Mouse (Mus musculus): ENCODE data around the gene Elmo2.

GRCm38 (mm10) chr2:165311577-165311976 is 14.7 kb downstream of the Elmo2 start:
- no peak for TF ChIP-seq CTCF (IDR thresholded peaks at IDR 0.05; ENCODE audit: insufficient read depth, low read length)
- no peak for TF ChIP-seq POLR2A (IDR thresholded peaks at IDR 0.05; ENCODE audit: borderline replicate concordance, extremely low read depth, low read depth, low read length)

Measured in lung, adult 2 months (tissue).